Mouse (Mus musculus): ENCODE results near the gene Tspan18.

DNA sequence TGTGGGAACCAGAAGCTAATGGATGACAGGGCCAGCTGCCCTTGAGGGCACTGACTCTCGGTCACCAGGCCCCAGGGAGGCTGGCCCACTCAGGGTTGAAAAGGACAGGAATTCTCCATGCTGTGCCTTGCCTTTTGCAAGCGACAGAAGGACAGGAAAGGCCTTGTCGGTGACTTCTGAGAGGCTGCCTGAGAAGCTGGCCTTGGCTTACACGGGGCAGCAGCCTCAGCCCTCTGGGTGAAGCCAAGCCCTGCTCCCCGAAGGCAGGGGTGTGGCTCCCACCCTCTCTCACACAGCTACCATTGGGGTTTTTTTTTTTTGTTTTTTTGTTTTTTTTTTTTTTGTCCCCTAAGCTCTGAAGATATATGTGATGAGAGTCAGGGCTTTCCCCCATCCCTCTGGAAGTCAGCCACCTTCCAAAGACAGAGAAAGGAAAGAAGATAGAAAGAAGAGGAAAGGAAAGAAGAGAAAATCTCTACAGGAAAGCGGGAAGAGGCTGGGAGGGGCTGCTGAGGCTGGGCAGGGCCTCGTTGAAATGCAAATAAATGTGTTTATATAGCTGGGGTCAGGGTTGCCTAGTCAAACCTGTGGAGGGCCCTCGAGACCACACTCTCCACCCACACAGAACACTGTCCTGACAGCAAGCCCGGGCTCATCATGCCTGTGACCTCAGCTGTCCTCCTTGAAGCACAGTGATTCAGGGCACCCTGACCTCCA, 143.4 kb downstream of the Tspan18 start:
- TF ChIP-seq CTCF (IDR thresholded peaks at IDR 0.05; ENCODE audit: low read depth) (no peak), EP300 (IDR thresholded peaks at IDR 0.05; ENCODE audit: low read depth) (no peak)

All from liver, embryonic 14.5 days (tissue).